Mouse (Mus musculus) urinary bladder, postnatal 0 days (tissue): ENCODE results near the gene Pin1rt1. TPM values are rescaled to one million over a fixed set of nuclear protein-coding genes. Genes with fewer than 3 reads are reported as not detected.

Source experiments
- polyA plus RNA-seq: library from polyadenylated mRNA; unstranded; fragments of >200 nt; fragmentation: Nextera tagmentation; extraction: Ambion mirVana; gene quantifications from 2 replicates; pipeline ENCODE4 v1.2.1, GENCODE M21; 2015

Gene Pin1rt1
- polyA plus RNA-seq: not detected in 2 replicates

DNA sequence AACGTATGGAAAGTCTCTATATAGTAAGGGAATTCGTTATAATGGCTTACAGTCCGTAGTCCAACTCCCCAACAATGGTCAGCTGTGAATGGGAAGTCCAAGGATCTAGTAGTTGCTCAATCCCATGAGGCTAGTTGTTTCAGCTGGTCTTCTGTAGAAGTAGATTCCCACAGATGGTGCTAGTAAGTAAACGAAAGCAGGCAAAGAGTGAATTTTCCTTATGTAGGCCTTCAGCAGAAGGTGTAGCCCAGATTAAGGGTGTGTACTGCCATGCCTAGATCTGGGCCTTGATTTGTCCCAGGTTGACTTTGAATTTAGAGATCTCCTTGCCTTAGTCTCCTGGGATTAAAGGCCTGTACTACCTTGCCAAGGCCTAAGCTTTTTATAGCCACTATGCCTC lies at the start of gene Pin1rt1:
Pin1rt1 (minus strand) TSS at position 101 of the 400 bp plus-strand sequence.

DNA sequence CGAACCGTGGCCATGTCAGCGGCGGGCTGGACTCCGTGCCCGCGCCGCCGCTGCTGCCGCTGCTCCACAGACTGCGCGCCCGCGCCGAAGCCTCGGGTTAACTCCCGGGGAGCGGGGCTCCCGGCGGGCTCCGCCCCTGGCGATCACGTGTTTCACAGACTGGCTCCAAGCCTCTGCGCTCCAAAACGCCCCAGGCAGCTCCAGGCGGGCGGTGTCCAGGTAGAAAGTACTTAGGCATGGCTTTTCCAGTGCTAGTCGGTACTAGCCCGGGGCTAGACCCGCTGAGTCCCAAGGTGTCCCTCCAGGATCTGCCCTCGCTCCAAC lies 26.5 kb upstream of the Pin1rt1 start, which contains the start of gene Depdc7:
Depdc7 (minus strand) TSS at position 138 of the 324 bp plus-strand sequence.

GRCm38 (mm10) chr2:104711585-104712485 lies 4.3 kb downstream of the Pin1rt1 start, which contains the start of gene Tcp11l1:
Gene Tcp11l1 (minus strand): TSS chr2:104712169.

Other genes starting within 250 kb of the Pin1rt1 start
- gene Hipk3, start 221.9 kb downstream of the Pin1rt1 start, polyA plus RNA-seq: 14.9 and 17.5 TPM in 2 replicates
- gene Cstf3, start 125.9 kb downstream of the Pin1rt1 start, polyA plus RNA-seq: 36.2 and 49.1 TPM in 2 replicates
- 36.2 and 38.8 TPM in 2 replicates for gene Tcp11l1, start 4.2 kb downstream of the Pin1rt1 start, polyA plus RNA-seq
- gene Depdc7, start 26.5 kb upstream of the Pin1rt1 start, polyA plus RNA-seq: 9.5 and 12.0 TPM in 2 replicates
- gene Qser1, start 100.4 kb upstream of the Pin1rt1 start, polyA plus RNA-seq: 3.2 and 4.4 TPM in 2 replicates
- gene Prrg4, start 133.5 kb upstream of the Pin1rt1 start, polyA plus RNA-seq: 5.4 and 5.7 TPM in 2 replicates
- 7.2 and 7.6 TPM in 2 replicates for gene Ccdc73, start 151.4 kb upstream of the Pin1rt1 start, polyA plus RNA-seq